Mouse (Mus musculus) myocyte (in vitro differentiated cells): ENCODE measurements around the gene Spata7.

Experiments used
- CEBPB ChIP-seq: IDR thresholded peaks from 2 replicates; pipeline ENCODE4 v1.6.1; 2011; ENCODE audit warnings: mild to moderate bottlenecking, moderate library complexity; ENCODE audit not compliant: poor library complexity, insufficient read depth, severe bottlenecking
- E2F4 ChIP-seq: IDR thresholded peaks from one replicate; pipeline ENCODE4 v1.6.1; 2011; ENCODE audit warnings: mild to moderate bottlenecking, control low read depth, moderate library complexity; ENCODE audit not compliant: insufficient read depth
- MAX ChIP-seq: IDR thresholded peaks from one replicate; pipeline ENCODE4 v1.6.1; 2011; ENCODE audit warnings: low read depth, mild to moderate bottlenecking, control low read depth
- MYOD1 ChIP-seq, 3 experiments: IDR thresholded peaks; one replicate each; pipeline ENCODE4 v1.6.1; 2011; ENCODE audit warnings: control low read depth in 2 of 3, low read depth in 2 of 3, mild to moderate bottlenecking in 2 of 3, moderate library complexity in 1 of 3; ENCODE audit not compliant: insufficient read length in 2 of 3, control insufficient read depth in 1 of 3
- MYOG ChIP-seq, 3 experiments: IDR thresholded peaks; one replicate each; pipeline ENCODE4 v1.6.1; 2011; ENCODE audit warnings: control low read depth in 2 of 3, low read depth in 2 of 3, mild to moderate bottlenecking in 2 of 3; ENCODE audit not compliant: insufficient read length in 2 of 3, control insufficient read depth in 1 of 3, insufficient read depth in 1 of 3
- POLR2A ChIP-seq: IDR thresholded peaks from one replicate; pipeline ENCODE4 v1.6.1; 2011; ENCODE audit warnings: low read depth, mild to moderate bottlenecking, control low read depth, moderate library complexity; ENCODE audit not compliant: insufficient read length
- POLR2AphosphoS2 ChIP-seq: IDR thresholded peaks from one replicate; pipeline ENCODE4 v1.6.1; 2011; ENCODE audit warnings: low read depth, control low read depth; ENCODE audit not compliant: insufficient read length
- USF1 ChIP-seq: IDR thresholded peaks from one replicate; pipeline ENCODE4 v1.6.1; 2011; ENCODE audit warnings: low read depth, mild to moderate bottlenecking, control low read depth, moderate library complexity

DNA sequence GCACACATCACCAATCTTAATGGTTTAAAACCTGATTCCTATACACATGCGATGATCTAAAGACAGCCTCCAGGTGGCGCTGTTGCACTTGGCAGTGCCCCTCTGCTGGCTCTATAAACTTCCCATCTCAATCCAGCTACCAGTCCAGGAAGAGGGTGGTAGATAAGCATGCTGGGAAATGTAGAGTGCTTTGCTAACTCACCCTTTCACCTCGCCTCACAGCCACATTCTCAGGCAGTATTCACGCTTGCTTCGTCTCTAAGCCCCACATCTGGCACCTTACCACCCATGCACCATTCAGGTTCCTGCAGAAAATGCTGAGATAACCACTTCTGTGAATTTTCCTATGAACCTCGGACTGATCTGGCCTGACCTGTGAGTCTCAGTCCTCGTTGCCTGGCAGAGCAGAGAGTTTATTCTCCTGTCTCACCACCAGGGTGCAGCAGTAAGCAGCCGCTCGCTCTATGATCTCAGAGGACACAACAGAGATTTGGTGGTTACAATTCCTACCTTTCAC lies 46.7 kb downstream of the Spata7 start:
- TF ChIP-seq CEBPB = no peak
- TF ChIP-seq MYOD1 (IDR thresholded peaks at IDR 0.05; ENCODE audit: control insufficient read depth in 1 of 3, insufficient read length in 2 of 3, low read depth in 2 of 3) = no peak
- no peak for TF ChIP-seq POLR2A
- peak; percentile 6 for TF ChIP-seq POLR2AphosphoS2
- TF ChIP-seq MYOG (IDR thresholded peaks at IDR 0.05; ENCODE audit: control insufficient read depth in 1 of 3, insufficient read depth in 1 of 3, insufficient read length in 2 of 3, low read depth in 2 of 3) = no peak
- TF ChIP-seq USF1 = no peak
- no peak for TF ChIP-seq MAX
- no peak for TF ChIP-seq E2F4
